Mouse (Mus musculus) right cerebral cortex, adult 18-20 months (tissue): ENCODE results near the gene Hadha.
A peak's percentile ranks its signal among the peaks of the same experiment; 100 is the strongest.

Experiments used
- DNase-seq: peaks from one replicate; pipeline ENCODE4 v3.0.0; 2022; ENCODE audit warnings: mixed read lengths

Gene Hadha

GRCm38 (mm10) chr5:30153222-30153621 lies 1.7 kb downstream of the Hadha start:
- no peak for DNase-seq

- DNase-seq, result no peak
Measured at GRCm38 (mm10) chr5:30152413-30152812, 2.5 kb downstream of the Hadha start.

- DNase-seq, result no peak
Measured at GRCm38 (mm10) chr5:30152007-30152406, 3.0 kb downstream of the Hadha start.

- DNase-seq, result no peak
Measured at GRCm38 (mm10) chr5:30148133-30148920, 6.6 kb downstream of the Hadha start.

GRCm38 (mm10) chr5:30146526-30146925 lies 8.4 kb downstream of the Hadha start:
- DNase-seq, result no peak

GRCm38 (mm10) chr5:30138193-30138592 lies 16.8 kb downstream of the Hadha start:
- no peak for DNase-seq

GRCm38 (mm10) chr5:30137271-30137670 lies 17.7 kb downstream of the Hadha start:
- no peak for DNase-seq

- DNase-seq, result no peak
Measured at GRCm38 (mm10) chr5:30135711-30136231, 19.2 kb downstream of the Hadha start.

GRCm38 (mm10) chr5:30132173-30132572 lies 22.8 kb downstream of the Hadha start:
- DNase-seq, result no peak

GRCm38 (mm10) chr5:30131246-30131645 lies 23.7 kb downstream of the Hadha start:
- no peak for DNase-seq

GRCm38 (mm10) chr5:30128680-30129079 lies 26.3 kb downstream of the Hadha start:
- no peak for DNase-seq

- DNase-seq, result no peak
Measured at GRCm38 (mm10) chr5:30127921-30128597, 26.9 kb downstream of the Hadha start.

- DNase-seq, result no peak
Measured at GRCm38 (mm10) chr5:30126756-30127155, 28.2 kb downstream of the Hadha start.

- DNase-seq, result no peak
Measured at GRCm38 (mm10) chr5:30125587-30125986, 29.4 kb downstream of the Hadha start.

- no peak for DNase-seq
Measured at GRCm38 (mm10) chr5:30122481-30122880, 32.5 kb downstream of the Hadha start.

GRCm38 (mm10) chr5:30120106-30120505 lies 34.9 kb downstream of the Hadha start:
- DNase-seq, result no peak

- no peak for DNase-seq
Measured at GRCm38 (mm10) chr5:30119163-30119562, 35.8 kb downstream of the Hadha start.

- no peak for DNase-seq
Measured at GRCm38 (mm10) chr5:30118018-30118417, 36.9 kb downstream of the Hadha start.

- no peak for DNase-seq
Measured at GRCm38 (mm10) chr5:30115718-30116117, 39.2 kb downstream of the Hadha start.

GRCm38 (mm10) chr5:30114761-30115140 lies 40.2 kb downstream of the Hadha start:
- DNase-seq, result no peak

- peak; percentile 49 for DNase-seq
Measured at GRCm38 (mm10) chr5:30113881-30114760, 40.8 kb downstream of the Hadha start.

GRCm38 (mm10) chr5:30112533-30113068 lies 42.4 kb downstream of the Hadha start:
- DNase-seq, result no peak

GRCm38 (mm10) chr5:30111771-30112170 lies 43.2 kb downstream of the Hadha start:
- no peak for DNase-seq
